Mouse (Mus musculus): Measurements from ENCODE around the gene Dusp18.

Gene Dusp18

DNA sequence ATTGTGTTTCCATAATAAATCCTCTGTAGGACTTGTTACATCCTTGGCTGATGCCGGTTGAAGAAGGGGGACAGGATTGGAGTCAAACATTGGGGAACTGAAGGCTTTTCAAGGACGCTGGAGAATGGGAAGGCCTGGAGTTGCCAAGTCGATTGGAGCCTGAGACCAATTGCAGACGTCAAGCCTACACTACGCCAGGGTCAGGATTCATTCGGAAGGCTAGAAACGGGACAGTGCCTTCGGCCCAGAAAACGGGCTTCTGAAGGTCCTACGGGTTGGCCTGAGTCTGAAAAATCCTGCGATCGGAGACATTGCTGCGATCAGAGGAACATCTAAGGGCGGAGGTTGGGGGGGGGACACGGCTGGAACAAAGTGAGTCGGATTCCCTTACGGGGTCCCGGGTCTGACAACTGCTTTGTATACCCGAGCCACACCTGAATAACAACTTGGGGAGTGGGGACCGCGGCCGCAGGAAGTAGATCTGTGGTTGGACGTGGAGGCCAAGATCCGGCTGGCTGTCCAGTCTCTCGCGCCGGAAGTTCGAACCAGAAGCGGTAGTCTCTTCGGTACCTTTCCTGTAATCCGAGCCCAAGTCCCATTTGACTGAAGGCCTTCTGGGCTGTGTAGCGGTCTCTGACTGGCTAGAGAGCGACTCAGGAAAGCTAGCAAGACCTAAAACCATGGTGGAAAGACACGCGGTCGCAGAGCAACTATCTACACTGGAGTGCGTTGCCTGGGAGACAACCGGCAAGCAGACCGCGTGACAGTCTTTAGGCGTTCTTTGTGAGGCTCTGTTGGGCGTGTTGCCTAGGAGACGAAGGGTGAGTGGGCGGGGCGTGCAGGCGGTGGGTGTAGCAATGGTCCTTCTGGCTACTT is at the start of gene Dusp18, which contains the start of gene 4921536K21Rik:
TSS of gene Dusp18 (plus strand) at position 835 of the 876 bp plus-strand sequence.
TSS of gene 4921536K21Rik (minus strand) at position 693 of the 876 bp plus-strand sequence.
- DNase-seq = peak; percentile 83 to 86

DNA sequence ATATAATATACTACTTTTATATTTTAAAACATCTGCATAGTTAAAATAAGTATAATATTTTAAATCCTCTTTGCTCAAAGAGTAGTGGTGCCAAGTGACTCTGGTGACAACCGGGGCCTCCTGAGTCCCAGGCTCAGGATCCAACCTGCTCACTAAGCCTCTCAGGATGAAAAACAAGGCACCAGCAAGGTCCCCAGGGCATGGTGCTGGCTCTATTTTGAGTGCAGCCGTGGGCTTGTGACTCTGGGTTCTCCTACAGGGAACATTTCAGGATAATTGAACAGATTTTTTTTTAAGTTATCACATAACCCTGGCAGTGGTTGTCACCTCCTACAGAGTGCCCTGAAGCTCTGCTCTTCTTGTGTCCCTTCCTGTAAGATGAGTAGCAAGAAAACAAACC is 48.7 kb upstream of the Dusp18 start:
- no peak for DNase-seq

DNA sequence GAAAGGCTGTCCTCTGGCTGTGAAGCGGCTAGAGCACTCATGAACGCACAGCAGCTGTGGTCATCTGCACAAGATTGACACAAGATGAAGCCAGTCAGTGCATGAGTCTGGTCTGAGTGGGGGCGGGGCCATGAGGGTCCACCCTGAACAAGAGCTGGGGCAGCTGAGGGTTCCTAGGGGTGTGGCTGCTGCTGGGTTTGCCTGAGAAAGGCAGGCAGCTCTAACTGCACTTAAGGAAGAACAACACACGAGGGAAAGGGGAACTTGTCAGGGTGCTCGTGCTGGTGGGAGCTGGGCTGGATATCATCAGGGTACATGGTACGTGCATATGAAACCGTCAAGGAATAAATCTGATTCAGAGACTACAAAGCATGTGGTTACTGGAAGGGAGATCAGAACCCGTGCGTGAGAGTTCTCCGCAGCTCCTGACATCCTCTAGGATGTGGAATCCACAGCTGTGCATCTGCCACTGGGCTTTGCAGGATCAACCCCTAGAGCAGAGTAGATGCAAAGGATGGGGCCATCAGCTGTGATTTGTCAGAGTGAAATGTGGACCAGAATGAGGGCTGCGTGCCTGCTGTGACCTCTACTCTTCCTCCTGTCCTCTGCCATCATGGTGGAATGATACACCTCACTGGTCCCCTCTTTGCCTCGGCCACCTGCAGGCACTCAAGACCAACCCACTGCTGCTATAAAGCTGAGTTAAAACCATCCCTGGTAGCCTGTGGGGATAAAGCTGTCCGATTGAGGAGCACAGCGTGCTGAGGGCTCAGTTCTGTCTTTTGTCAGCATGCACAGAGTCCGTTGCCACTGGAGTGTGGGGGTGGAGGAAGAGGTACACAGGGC is 45.3 kb upstream of the Dusp18 start:
- DNase-seq = no peak

DNA sequence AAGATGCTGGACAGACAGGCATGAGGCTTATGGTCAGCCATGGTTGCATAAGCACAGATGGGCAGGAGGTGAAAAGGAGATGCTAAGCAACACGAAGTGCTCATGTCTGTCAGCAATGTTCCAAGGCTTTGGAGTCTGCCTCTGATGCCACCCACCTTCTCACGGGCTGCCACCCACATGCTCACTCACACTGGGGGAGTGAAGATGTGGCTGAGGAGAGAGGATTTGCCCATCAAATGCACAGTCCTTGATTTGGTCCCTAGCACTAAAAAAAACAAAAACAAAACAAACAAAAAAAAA is 44.8 kb upstream of the Dusp18 start:
- no peak for DNase-seq

DNA sequence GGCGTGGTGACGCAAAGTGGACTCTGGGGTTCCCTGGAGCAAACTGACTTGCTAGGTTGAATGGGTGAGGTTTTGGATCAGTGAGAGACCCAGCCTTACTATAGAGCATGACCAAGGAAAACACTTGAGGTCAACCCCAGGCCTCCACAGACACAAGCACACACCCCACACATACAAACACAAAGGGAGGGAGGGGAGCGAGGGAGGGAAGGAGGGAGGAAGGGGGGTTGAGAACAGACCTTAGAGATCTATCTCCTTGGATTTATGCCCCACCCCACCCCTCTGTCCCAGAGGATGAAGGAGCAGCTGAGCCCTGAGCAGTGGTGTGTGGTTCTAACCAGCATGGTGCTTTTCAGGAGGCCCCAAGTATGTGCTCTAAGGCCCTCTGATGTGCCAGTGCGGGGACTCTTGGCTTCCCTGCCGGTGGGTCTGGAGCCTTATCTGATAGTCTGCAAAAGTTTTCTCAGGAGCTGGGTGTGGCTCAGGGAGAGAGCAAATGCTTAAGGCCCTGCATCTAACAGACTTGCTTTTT is 44.2 kb upstream of the Dusp18 start:
- no peak for DNase-seq

DNA sequence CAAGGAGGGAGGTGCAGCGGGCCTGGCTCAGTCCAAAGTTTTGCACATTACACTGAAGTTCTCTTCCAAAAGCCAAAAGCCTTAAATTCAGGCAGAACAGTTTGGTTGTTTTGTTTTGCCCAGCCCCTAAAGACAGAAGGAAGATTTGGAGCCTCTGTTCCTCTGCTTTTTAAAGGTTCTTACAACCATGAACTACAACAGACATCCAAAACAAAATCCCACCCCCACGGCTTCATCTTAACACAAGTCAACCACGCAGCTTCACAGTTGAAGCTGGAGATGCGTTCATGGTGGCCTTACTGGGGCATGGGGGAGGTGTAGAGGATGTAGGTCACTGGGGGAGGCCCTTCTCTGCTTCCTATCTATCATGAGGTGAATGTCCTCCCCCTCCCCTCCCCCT is 43.2 kb upstream of the Dusp18 start:
- DNase-seq = no peak

DNA sequence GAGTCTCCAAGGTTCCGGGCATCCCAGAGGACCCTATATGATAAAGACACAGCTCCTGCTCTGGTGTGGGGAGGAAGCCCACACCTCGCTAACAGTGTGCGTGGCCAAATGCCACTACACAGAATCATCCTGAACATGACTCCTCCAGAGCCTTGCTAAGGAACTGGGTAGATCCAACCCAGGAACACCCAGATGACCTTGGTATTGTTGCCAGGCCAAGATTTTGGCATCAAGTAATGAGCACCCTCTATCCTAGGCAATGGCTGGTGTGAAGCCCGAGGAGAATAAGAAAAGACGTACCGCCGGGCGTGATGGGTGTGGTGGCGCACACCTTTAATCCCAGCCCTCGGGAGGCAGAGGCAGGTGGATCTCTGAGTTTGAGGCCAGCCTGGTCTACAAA is 42.0 kb upstream of the Dusp18 start:
- no peak for DNase-seq

DNA sequence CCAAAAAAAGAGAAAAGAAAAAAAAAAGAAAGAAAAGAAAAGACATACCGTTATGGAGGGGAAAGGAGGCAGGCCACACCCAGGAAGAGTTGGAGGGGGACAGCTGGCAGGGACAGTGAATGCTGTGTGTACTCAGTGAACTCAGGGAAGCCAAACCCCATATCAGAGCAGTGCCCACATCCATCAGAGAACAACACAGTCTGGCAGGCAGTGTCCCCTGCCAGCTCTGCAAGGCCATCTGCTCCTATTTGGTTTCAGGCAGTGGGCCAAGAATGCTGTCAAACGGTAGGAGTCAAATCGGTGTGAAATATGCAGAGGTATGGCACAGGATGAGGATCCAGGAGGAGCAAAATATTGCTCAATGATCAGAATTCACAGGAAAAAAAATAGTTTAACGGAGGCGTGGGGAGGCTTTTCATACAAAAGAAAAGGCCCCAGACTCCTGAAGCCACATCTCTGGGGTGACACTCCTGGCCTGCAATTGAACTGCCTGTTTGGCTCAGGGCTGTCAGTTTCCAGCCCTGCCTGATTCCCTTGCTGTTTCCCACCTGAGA is 41.5 kb upstream of the Dusp18 start:
- DNase-seq = no peak

DNA sequence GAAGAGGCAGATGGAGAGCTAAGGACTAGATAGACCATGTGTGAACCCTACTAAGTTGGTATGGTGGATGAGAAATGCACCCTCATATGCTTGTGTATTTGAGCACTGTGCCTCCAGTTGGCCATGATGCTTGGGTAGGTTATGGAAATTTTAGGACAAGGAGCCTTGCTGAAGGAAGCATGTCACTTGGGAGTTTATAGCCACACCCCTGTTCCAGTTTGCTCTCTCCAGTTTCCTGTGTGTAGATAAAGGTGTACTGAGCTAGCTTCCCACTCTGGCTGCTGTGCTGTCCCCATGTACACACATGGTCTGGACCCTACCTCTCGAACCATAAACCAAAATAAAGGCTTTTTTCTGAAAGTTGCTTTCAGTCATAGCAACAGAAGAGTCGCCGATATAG is 40.9 kb upstream of the Dusp18 start:
- no peak for DNase-seq

DNA sequence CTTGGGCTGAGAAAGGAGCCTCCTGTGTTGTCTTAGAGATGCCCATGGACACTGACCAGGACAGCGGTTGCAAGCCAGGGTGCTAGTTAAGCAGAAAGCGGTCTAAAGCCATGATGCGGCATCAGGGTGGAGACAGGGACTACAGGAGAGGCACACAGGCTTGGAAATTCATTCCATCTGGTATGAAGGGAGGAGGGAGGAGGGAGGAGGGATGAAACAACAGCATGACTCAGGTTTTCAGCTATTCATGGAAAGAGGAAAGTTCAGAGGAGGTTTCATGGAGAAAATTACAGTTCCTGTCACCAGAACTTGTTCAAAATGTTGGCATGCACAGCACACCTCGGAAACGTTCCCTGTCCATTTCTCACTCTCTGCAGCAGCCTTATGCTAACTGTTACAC is 39.2 kb upstream of the Dusp18 start:
- no peak for DNase-seq

DNA sequence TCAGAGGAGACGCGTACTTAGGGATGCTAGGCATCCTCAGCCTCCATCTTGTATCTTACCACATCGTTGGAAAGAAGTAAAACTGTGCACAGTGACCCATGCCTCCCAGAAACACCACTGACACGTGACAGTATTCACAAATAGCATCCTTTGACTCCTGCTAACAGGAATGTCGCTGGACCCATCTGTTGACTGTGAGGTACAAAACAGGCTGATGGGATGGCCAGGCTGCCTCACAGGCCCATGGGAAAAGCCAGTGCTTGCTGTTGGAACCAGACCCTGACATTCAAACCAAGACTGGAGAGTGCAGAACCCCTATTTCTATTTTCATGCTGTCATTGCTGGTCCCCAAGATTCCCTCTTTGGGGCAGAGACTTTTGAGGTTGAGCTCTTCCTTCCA is 37.1 kb upstream of the Dusp18 start:
- no peak for DNase-seq

DNA sequence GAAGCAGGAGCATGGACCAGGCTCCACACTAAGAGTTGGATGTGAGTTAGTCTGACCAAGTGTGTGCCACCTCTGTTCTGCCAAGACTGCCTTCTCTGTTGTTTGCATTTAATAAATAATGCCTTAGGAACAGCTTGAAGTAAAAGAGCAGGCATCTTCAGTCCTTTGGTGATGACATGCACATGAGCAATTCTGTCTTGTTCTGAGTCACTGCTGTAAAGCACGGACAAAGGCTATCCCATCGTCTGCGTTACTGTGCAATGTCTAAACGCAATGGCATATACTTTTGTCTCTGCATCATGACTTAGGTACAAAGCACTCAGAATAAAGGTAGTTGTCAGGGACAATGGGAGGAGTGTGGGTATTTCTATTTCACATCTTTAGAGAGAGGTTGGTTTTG is 35.3 kb upstream of the Dusp18 start:
- DNase-seq = no peak

DNA sequence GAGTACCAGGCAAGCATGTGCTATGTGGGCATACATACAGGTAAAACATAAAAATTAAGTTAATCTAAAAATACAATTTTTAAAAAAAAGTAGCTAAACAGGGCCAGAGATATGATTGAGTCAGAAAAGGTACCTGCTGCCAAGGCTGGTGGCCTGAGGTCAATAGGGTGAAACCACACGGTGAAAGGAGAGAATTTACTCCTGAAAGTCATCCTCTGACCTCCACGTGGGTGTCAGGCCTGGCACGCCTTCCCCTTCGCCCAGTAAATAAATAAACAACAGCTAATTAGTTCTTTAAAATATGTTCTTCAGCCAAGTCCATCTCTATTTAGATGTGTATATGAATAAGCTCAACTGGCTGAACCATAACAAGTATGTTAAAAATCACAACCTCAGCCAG is 34.7 kb upstream of the Dusp18 start:
- DNase-seq = no peak

DNA sequence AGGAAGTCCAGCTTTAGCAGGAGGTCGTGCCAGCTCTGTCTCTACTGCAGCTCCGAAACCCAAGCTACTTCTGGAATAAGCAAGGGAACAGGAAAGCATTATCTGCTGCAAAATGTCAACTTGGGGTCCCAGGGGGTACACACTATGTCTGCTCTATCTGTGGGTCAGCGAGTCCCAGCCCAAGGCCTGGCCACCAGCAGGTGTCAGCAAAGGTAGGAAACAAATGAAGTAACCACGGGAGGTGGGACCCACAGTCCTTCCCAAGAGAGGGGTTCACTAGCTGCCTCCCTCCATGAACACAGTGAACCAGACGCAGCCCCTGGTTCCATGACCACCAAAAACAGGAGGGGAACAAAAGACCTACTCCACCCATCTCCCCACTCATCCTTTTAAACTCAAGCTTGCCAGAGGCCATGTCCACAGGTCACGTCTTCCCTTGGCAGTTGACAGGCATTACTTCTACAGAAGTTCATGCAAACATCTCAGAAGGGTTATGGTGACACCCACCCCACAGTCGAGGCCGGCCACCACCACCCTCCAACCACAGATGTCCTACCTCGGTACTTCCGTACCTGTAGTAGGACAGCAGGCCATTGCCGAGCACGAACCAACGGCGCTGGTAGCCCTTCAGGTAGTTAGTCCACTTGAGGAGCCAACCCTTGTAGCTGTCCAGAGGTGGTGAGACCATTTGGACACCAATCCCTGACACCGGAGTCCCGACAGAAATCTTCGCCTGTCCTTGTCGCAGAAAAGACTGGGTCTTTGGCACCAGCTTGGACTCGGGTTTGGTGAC is 32.2 kb upstream of the Dusp18 start:
- DNase-seq = no peak

DNA sequence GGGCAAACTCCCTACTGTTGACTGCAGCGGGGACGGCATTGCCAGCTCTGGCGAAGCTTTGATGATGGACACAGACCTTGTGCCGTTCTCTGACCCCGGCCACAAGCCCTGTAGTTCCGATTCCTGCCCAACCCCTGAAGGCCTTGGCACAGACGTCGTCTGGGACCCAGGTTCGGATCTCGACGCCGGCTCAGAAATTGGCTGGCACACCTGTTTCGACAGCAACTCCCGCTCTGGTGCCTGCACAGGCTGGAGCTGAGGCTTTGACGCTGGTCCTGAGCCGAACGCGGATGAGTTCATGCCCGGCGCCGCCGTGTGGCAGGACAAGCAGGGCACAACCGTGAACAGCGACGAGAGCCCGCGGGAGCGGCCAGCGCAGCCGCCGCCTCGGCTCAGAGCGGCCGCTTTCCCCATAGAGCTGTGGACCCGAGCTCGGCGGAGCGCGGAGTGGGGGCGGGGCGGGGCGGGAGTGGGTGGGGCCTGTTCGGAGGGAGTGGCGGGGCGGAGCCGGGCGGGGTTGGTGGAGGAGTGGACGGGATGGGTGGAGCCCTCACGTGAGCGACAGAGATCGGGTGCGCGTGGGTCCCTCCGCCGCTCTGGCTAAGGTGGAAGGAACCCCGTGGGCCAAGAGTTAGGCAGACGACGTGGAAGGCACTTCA is 31.5 kb upstream of the Dusp18 start, which contains the start of gene Osbp2:
TSS of gene Osbp2 (minus strand) at position 450 of the 659 bp plus-strand sequence.
- DNase-seq = peak; percentile 60 to 68

DNA sequence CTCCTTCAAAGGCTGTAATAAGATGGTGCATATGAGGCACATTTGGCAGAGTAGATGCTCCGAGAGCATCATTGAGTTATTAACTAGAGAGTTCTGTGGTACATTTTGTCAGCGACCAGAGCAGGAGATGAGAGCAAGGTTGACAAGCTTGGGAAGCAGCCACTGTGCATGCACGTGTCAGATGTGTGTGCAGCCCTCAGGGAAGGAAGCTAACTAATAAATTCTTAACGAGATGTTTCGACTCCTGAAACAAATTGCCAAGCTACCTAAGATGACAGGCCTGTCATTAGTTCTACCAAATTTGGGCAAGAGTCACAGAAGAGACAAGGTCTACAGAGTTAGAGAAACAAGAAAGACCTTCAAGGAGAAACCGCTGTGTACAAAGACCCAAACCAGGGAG is 30.7 kb upstream of the Dusp18 start:
- no peak for DNase-seq

DNA sequence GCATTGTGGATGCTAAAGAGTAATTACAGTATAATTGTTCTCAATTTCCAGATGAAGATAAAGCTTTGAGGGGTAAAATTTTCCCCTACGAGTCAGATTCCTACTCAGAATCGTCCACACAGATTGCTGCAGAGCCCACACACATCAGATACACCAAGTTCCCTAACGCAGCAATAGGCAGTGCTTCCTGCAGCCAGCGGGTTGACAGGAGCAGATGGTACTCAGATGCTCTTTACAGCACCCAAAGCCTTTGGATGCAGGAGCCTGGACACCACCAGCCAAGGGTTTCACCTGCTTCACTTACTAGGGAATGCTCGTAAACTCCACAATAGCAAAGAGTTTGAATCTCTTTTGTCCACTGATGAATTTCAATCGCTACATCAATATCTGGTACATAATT is 18.6 kb upstream of the Dusp18 start:
- no peak for DNase-seq

DNA sequence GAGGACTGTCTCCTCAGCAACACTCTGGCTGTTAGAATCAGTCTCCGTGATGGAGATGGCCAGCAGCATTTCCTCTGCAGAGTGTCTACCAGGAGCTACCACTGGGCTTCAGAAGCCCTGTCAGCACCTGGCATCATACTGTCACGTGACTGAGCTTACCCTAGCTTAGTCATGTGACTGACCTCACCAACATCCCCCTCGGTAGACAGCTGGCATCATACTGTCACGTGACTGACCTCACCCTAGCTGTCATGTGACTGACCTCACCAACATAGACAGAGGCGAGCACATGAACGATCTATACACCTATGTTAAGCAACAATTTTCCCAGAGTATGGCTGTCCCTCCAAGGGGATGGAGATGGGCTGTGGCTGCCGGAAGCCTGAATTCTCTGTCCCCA is 16.4 kb upstream of the Dusp18 start:
- DNase-seq = peak in 1 of 2 experiments; percentile 18

DNA sequence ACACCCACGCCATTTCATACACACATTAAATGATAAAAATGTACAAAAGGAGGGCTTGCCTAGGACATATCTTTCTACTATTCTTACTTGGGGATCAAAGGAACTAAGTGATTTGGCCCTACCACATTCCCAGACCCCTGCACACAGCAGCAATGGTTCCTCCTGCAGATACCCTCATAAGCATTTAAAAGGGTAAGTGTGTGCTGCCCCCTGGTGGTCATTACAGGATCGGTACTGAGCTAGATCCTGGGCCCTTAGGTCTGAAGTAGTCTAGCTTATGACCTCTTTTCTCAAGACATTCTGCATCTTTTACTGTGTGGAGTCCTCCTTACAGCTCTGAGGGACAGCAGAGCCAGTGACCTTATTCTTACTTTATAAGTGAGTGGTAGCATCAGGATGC is 15.2 kb upstream of the Dusp18 start:
- DNase-seq = peak; percentile 54 to 66

DNA sequence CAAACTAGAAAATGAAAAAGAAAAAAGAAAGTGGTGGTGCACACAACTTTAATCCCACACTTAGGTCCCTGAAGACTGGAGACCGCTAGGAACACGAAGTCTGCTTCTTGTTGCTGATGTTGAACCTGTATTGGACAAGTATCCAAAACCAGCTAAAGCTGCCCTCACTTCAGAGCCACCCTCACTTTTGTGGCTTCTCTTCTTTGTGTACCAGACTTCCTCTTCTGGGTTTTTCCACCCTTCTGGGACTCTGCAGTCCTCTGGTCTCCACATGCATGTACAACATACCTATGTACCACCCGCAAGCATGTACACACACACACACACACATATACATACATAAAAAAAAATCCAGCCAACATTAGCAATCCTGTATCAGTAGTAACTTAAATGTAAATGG is 11.3 kb upstream of the Dusp18 start:
- DNase-seq = no peak

DNA sequence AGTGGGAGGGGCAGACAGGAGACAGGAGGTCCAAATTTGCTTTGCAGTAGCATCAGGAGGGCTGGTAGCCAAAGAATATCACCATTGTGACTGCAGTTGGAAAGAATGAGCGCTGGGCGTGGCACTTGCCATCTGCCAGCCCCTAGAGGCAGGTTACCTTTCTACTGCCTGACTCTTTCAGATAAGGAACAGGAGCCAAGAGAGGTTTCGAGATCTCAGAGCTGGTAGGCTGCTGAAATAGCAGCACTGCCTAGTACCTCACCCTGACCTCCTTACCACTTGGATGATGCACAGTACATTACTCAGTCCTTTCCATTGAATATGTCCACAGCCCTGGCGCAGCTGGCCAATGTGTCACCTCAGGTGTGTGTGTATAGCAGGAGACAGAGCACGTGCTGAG is 7.7 kb upstream of the Dusp18 start:
- DNase-seq = no peak

DNA sequence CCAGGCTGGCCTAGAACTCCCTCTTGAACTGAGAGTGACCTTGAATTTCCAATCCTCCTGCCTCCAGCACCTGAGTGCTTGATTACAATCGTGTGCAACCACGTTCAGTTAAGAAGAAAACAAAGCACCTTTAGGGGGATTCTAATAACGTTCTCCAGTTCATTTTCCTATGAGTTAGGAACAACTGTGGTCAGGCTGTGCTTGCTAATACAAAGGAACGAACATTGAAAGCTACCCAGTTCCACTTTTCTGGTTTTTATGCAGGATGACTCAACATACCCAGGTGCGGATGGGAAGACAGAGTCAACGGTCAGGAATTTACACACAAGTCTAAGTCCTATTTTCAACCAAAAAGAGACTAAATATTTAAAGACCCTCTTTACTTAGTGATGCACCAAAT is 1.1 kb upstream of the Dusp18 start:
- DNase-seq = no peak
